Comparison of ENCODE assay signal across 8 mouse cellular contexts in the genomic region with DNA sequence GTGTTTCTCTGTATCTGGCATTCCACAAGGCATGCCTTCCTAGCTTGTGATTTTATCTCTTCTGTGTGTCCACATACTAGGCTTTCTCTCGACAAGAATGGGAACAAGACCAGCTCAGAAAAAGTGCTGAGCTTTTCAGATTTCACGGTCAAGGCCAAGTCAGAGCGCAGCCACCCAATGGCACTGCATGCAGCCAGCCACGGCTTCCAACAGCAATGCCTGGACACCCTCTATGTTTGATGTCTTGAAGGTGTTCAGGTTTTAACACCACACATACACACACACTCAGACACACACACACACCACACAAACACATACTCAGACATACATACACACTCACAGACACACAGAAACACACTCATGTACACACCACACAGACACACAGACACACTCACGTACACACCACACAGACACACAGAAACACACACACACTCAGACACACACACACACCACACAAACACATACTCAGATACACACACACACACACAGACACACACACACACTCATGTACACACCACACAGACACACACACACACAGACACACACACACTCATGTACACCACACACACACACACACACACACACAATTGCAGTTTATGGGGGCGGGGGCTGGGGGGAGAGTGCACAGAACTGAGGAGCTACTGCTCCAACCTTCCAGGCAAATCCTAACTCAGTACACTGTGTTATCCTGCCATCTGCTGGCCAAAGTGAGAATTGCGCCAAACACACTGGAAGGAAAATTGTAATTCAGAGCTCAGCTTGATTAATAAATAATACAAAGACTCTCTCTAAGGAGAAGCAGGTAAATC. TPM values are rescaled to one million over a fixed set of nuclear protein-coding genes. Genes with fewer than 3 reads are reported as not detected.
DNase-seq lines count a peak whose midpoint lies in the region; ATAC-seq and TF ChIP-seq lines count a peak whose summit lies in the region.

No protein-coding gene starts in this region.

- TF ChIP-seq POLR2A in thymus, adult 2 months (IDR thresholded peaks at IDR 0.05; ENCODE audit: control insufficient read depth, extremely low read depth, insufficient read depth, low read length, poor library complexity): no peak

- no peaks in the 10 kb centered on the region for H3K27me3 ChIP-seq in embryonic facial prominence, embryonic 13.5 days
- H3K27me3 ChIP-seq in heart, postnatal 0 days (ENCODE audit: control insufficient read depth, insufficient read depth, low read length): no peaks in the 10 kb centered on the region
- no peaks in the 10 kb centered on the region for H3K27me3 ChIP-seq in lung, embryonic 15.5 days
- H3K27me3 ChIP-seq in thymus, adult 2 months (ENCODE audit: control insufficient read depth, insufficient read depth, low read length): no peaks in the 10 kb centered on the region

- H3K36me3 ChIP-seq in embryonic facial prominence, embryonic 13.5 days: no peaks in the 10 kb centered on the region
- H3K36me3 ChIP-seq in heart, postnatal 0 days (replicated peaks; ENCODE audit: control insufficient read depth, insufficient read depth, low read length): no peaks in the 10 kb centered on the region
- no peaks in the 10 kb centered on the region for H3K36me3 ChIP-seq in lung, embryonic 15.5 days
- no peaks in the 10 kb centered on the region for H3K36me3 ChIP-seq in thymus, adult 2 months (ENCODE audit: control insufficient read depth, insufficient read depth, low read length)

- no peak overlapping the region for H3K9ac ChIP-seq in embryonic facial prominence, embryonic 13.5 days
- H3K9ac ChIP-seq in heart, postnatal 0 days (replicated peaks; ENCODE audit: low read depth, low read length): no peak overlapping the region
- no peak overlapping the region for H3K9ac ChIP-seq in lung, embryonic 15.5 days

- H3K27ac ChIP-seq in embryonic facial prominence, embryonic 13.5 days: no peak overlapping the region; the same call in 1 of the 2 replicates
- H3K27ac ChIP-seq in heart, postnatal 0 days (ENCODE audit: low read depth): no peak overlapping the region
- no peak overlapping the region for H3K27ac ChIP-seq in lung, embryonic 15.5 days
- no peak overlapping the region for H3K27ac ChIP-seq in thymus, adult 2 months (ENCODE audit: control insufficient read depth, insufficient read depth, low read length)

- peak; percentile 49 to 64 for DNase-seq in CD8-positive naive resting alpha-beta T cell, adult 2 months (ENCODE audit: low read depth in 2 of 2, low spot score in 2 of 2)
- peak; percentile 78 for DNase-seq in adrenal gland, postnatal 25 days
- DNase-seq in heart, postnatal 0 days (ENCODE audit: low spot score): peak; percentile 48
- peak; percentile 57 to 89 for DNase-seq in kidney, postnatal 36 days
- peak; percentile 54 for DNase-seq in ovary, adult 18-20 months (ENCODE audit: low spot score)
- peak; percentile 67 for DNase-seq in thymus, adult 2 months

- peak; percentile 96 for TF ChIP-seq CTCF in heart, postnatal 0 days (IDR thresholded peaks at IDR 0.05; ENCODE audit: low read depth)
- TF ChIP-seq CTCF in thymus, adult 2 months (IDR thresholded peaks at IDR 0.05; ENCODE audit: borderline replicate concordance, control insufficient read depth, extremely low read depth, insufficient read depth, low read length, poor library complexity): 0 out of 2 replicates have a peak, but pooled peaks have one; percentile 27

- no peak overlapping the region for H3K4me2 ChIP-seq in embryonic facial prominence, embryonic 13.5 days
- no peak overlapping the region for H3K4me2 ChIP-seq in heart, postnatal 0 days (ENCODE audit: low read depth, low read length)
- no peak overlapping the region for H3K4me2 ChIP-seq in lung, embryonic 15.5 days

- no peaks in the 10 kb centered on the region for H3K9me3 ChIP-seq in embryonic facial prominence, embryonic 13.5 days
- no peaks in the 10 kb centered on the region for H3K9me3 ChIP-seq in heart, postnatal 0 days (replicated peaks; ENCODE audit: control insufficient read depth, low read length)
- no peaks in the 10 kb centered on the region for H3K9me3 ChIP-seq in lung, embryonic 15.5 days

- 0 out of 2 replicates have a peak, but pooled peaks have one; percentile 52 for ATAC-seq in embryonic facial prominence, embryonic 13.5 days (ENCODE audit: insufficient number of reproducible peaks, insufficient read depth, low FRiP score, low TSS enrichment, low read depth)
- ATAC-seq in heart, postnatal 0 days (ENCODE audit: insufficient read depth, low read depth): peak; percentile 69; the same call in 1 of the 2 replicates
- peak; percentile 75 for ATAC-seq in lung, embryonic 15.5 days (ENCODE audit: borderline replicate concordance, extremely low read depth, low FRiP score, low TSS enrichment)

- no peak for TF ChIP-seq EP300 in heart, postnatal 0 days (IDR thresholded peaks at IDR 0.05; ENCODE audit: low read depth)

- no peaks in the 10 kb centered on the region for H3K4me1 ChIP-seq in embryonic facial prominence, embryonic 13.5 days
- no peaks in the 10 kb centered on the region for H3K4me1 ChIP-seq in heart, postnatal 0 days (ENCODE audit: control insufficient read depth, insufficient read depth)
- no peaks in the 10 kb centered on the region for H3K4me1 ChIP-seq in lung, embryonic 15.5 days
- H3K4me1 ChIP-seq in thymus, adult 2 months (replicated peaks; ENCODE audit: control insufficient read depth, insufficient read depth, low read length): no peaks in the 10 kb centered on the region

- WGBS in embryonic facial prominence, embryonic 13.5 days: 36% methylated on average over 7 of the region's 7 CpGs
- 34% methylated on average over 7 of the region's 7 CpGs for WGBS in heart, postnatal 0 days
- WGBS in lung, embryonic 15.5 days: 36% methylated on average over 7 of the region's 7 CpGs
- WGBS in thymus, adult 2 months: 53% methylated on average over 7 of the region's 7 CpGs

- H3K4me3 ChIP-seq in embryonic facial prominence, embryonic 13.5 days: no peak overlapping the region
- no peak overlapping the region for H3K4me3 ChIP-seq in heart, postnatal 0 days (ENCODE audit: low read depth, low read length)
- H3K4me3 ChIP-seq in lung, embryonic 15.5 days: no peak overlapping the region
- H3K4me3 ChIP-seq in thymus, adult 2 months (ENCODE audit: control insufficient read depth, insufficient read depth, low read length): no peak overlapping the region

RNA-seq across cellular contexts. Expression of a gene that starts 17.2 kb away (rescaled TPM):
- total RNA-seq in adrenal gland, postnatal 25 days (2021): 64.0 and 71.0 TPM in 2 replicates
- polyA plus RNA-seq in embryonic facial prominence, embryonic 13.5 days (2015; fragmentation: Nextera tagmentation; extraction: Ambion mirVana): 94.4 and 111 TPM in 2 replicates
- total RNA-seq in heart, postnatal 0 days (2014; rRNA removed; ENCODE audit: low replicate concordance): 30.7 and 43.8 TPM in 2 replicates
- 20.9 TPM in 2 replicates for polyA plus RNA-seq in heart, postnatal 0 days (2015; fragmentation: Nextera tagmentation; extraction: Ambion mirVana)
- 95.8 and 98.8 TPM in 2 replicates for polyA plus RNA-seq in lung, embryonic 15.5 days (2015; fragmentation: Nextera tagmentation; extraction: Ambion mirVana)
- polyA plus RNA-seq in thymus, adult 2 months (2012; rRNA removed): 34.4 and 38.0 TPM in 2 replicates

RNA-seq across cellular contexts. Expression of a gene that starts 54.6 kb away (rescaled TPM):
- 288 and 305 TPM in 2 replicates for total RNA-seq in adrenal gland, postnatal 25 days (2021)
- polyA plus RNA-seq in embryonic facial prominence, embryonic 13.5 days (2015; fragmentation: Nextera tagmentation; extraction: Ambion mirVana): 50.9 and 56.8 TPM in 2 replicates
- total RNA-seq in heart, postnatal 0 days (2014; rRNA removed; ENCODE audit: low replicate concordance): 226 and 257 TPM in 2 replicates
- polyA plus RNA-seq in heart, postnatal 0 days (2015; fragmentation: Nextera tagmentation; extraction: Ambion mirVana): 443 and 451 TPM in 2 replicates
- polyA plus RNA-seq in lung, embryonic 15.5 days (2015; fragmentation: Nextera tagmentation; extraction: Ambion mirVana): 69.7 and 75.5 TPM in 2 replicates
- 25.6 and 39.1 TPM in 2 replicates for polyA plus RNA-seq in thymus, adult 2 months (2012; rRNA removed)
